Mouse (Mus musculus) neural tube, embryonic 14.5 days (tissue): ENCODE measurements at regions not wholly inside any gene's neighbourhood (a gene's known extent, or its start where the extent isn't known, plus 50 kb on each side); places are given as distances from the start of the nearest gene placed in this dataset.

Experiments used
- ATAC-seq: fragments of 200-750 bp; cut with Nextera tagmentation; 2 replicates; pipeline ENCODE4 v1.8.0; 2017; ENCODE audit warnings: low read depth, mild to moderate bottlenecking, moderate TSS enrichment, moderate library complexity
- H3K27ac ChIP-seq: fragments of 300-500 bp; sonication (generic); 2 replicates; pipeline ENCODE4 v1.5.1; 2014; ENCODE audit warnings: low read depth, mild to moderate bottlenecking, control low read depth, low read length, moderate library complexity, mixed read lengths
- H3K27me3 ChIP-seq: fragments of 300-500 bp; sonication (generic); 2 replicates; pipeline ENCODE4 v1.6.1; 2014; ENCODE audit warnings: low read length; ENCODE audit not compliant: control insufficient read depth, insufficient read depth
- H3K36me3 ChIP-seq: fragments of 300-500 bp; sonication (generic); 2 replicates; pipeline ENCODE4 v1.6.1; 2014; ENCODE audit warnings: low read length, mixed read lengths; ENCODE audit not compliant: control insufficient read depth, insufficient read depth
- H3K4me1 ChIP-seq: fragments of 300-500 bp; sonication (generic); 2 replicates; pipeline ENCODE4 v1.6.1; 2014; ENCODE audit warnings: low read length; ENCODE audit not compliant: control insufficient read depth, insufficient read depth
- H3K4me2 ChIP-seq: fragments of 300-500 bp; sonication (generic); 2 replicates; pipeline ENCODE4 v1.6.1; 2014; ENCODE audit warnings: mild to moderate bottlenecking, low read depth, low read length, control low read depth
- H3K4me3 ChIP-seq: fragments of 300-500 bp; sonication (generic); 2 replicates; pipeline ENCODE4 v1.5.1; 2014; ENCODE audit warnings: low read depth, low read length, control low read depth, mixed read lengths
- H3K9ac ChIP-seq: fragments of 300-500 bp; sonication (generic); replicated peaks from 2 replicates; pipeline ENCODE4 v1.6.1; 2014; ENCODE audit warnings: low read depth, mild to moderate bottlenecking, control low read depth, low read length, mixed read lengths
- H3K9me3 ChIP-seq: fragments of 300-500 bp; sonication (generic); 2 replicates; pipeline ENCODE4 v1.6.1; 2016; ENCODE audit warnings: low read length; ENCODE audit not compliant: control insufficient read depth
- WGBS: fragments of 180-500 bp; shearing (Covaris S2); extraction: QIAGEN DNeasy Blood & Tissue Kit; methylation state at CpG from one replicate; pipeline ENCODE4 v1.1.7; 2014; 5-methylcytosine and 5-hydroxymethylcytosine counted together

DNA sequence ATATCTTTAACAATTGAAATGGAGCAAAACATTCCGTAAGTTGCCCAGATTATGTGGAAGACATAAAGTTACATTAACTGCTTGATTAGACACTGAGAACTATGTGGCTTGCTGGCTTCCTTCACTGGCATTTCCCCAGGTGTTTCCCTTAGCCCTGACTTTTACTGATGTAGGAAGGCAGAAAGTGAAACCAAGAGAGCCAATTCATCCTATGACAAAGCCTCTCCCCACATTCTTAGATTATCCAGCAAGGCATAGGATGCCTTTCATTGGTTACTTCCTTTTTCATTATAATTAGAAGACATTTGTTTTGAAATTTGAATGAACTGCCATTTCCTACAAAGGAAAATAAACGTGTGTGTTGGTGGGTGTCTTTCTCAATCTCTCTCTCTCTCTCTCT is 72.1 kb downstream of the Cdc42ep3 start:
- Histone ChIP-seq H3K4me2 (no peak overlapping the region), H3K9ac (no peak overlapping the region), H3K27ac (no peak overlapping the region), H3K4me1 (no peaks in the 10 kb centered on the region), H3K36me3 (no peaks in the 10 kb centered on the region), H3K4me3 (no peak overlapping the region), H3K27me3 (no peaks in the 10 kb centered on the region), H3K9me3 (no peaks in the 10 kb centered on the region)
- WGBS, result 51% methylated on average over 2 of the region's 2 CpGs
- no peak for ATAC-seq

- Histone ChIP-seq H3K4me1 (no peaks in the 10 kb centered on the region), H3K9ac (no peak overlapping the region), H3K9me3 (no peaks in the 10 kb centered on the region), H3K4me2 (no peak overlapping the region), H3K27ac (no peak overlapping the region), H3K4me3 (no peak overlapping the region), H3K27me3 (no peaks in the 10 kb centered on the region), H3K36me3 (no peaks in the 10 kb centered on the region)
- 85% methylated on average over 8 of the region's 8 CpGs for WGBS
- ATAC-seq, result no peak
These were observed 81.3 kb downstream of the Cdc42ep3 start for GRCm38 (mm10) chr17:79273551-79273950.

GRCm38 (mm10) chr17:79259691-79260090 is 95.2 kb downstream of the Cdc42ep3 start:
- H3K27ac ChIP-seq, result no peak overlapping the region
- H3K36me3 ChIP-seq, result no peaks in the 10 kb centered on the region
- no peaks in the 10 kb centered on the region for H3K9me3 ChIP-seq
- no peak overlapping the region for H3K4me3 ChIP-seq
- no peak overlapping the region for H3K4me2 ChIP-seq
- WGBS, result 46% methylated on average over 5 of the region's 5 CpGs
- ATAC-seq, result no peak
- no peak overlapping the region for H3K9ac ChIP-seq
- no peaks in the 10 kb centered on the region for H3K4me1 ChIP-seq
- H3K27me3 ChIP-seq, result no peaks in the 10 kb centered on the region

DNA sequence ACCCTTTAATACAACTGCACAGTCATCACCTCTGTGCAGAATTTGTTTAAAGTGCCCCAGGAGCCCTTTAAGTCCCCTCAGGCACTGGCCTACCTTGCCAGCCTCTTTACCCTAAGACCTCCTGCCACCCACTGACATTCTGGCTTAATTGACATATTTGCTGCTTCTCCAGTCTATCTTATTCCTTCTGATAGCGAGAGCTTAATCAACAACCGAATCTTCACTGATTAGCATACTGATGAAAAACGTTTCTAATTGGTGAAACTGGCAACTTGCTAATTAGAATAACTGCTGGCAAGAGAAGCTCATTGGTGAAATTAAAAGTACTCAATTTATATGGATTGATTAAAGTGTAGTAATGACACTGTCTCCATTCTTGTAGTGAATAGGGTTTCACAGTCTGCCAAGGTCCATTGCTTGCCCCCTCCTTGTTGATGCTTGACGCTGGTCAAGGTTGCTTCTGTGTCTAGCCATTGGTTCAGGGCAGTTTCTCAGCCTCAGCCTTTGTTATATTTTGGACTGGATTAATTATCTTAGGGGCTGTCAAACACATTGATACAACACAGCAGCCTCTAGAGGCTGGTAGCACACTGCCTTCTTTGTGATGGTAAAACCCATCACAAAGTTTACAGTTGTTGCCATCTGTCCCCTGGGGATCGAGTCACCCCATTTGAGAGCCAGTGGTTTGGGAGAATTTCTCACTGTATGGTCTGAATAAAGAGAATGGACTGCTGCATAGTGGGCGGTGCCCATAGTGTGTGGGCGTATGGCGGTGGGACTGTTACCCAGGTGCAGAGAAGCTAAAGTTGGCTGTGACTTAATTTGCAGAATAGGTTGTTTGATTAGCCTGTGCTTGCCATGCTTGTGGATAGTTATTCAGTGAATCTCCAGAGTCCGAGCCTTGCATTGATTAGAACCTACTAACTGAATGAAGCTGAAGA is 107.7 kb downstream of the Cdc42ep3 start:
- H3K4me1 ChIP-seq, result no peaks in the 10 kb centered on the region
- no peak overlapping the region for H3K4me2 ChIP-seq
- no peak overlapping the region for H3K9ac ChIP-seq
- no peaks in the 10 kb centered on the region for H3K27me3 ChIP-seq
- peak; percentile 28; the same call in 1 of the 2 replicates for ATAC-seq
- H3K9me3 ChIP-seq, result no peaks in the 10 kb centered on the region
- no peaks in the 10 kb centered on the region for H3K36me3 ChIP-seq
- H3K4me3 ChIP-seq, result no peak overlapping the region
- WGBS, result 64% methylated on average over 9 of the region's 9 CpGs
- no peak overlapping the region for H3K27ac ChIP-seq

DNA sequence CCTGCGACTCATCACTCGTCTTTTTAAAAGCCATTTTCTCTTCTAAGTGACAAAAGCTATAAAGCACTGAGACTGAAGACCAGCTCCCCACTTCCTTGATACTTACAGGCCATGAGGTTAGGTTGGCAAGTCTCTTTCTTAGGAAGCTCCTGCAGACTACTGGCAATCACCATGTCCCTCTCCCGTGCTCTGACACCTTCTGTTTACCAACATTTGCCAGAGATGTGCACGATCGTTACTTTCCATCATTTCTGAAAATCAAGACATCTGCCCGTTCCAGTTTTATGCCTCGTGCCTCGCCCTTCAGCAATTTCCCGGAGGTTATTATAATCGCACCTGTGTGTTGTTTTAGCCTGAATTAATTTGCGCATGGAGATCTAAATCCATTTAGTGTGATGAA is 110.8 kb downstream of the Cdc42ep3 start:
- Histone ChIP-seq H3K4me1 (no peaks in the 10 kb centered on the region), H3K4me3 (no peak overlapping the region), H3K9ac (no peak overlapping the region), H3K36me3 (no peaks in the 10 kb centered on the region), H3K27me3 (no peaks in the 10 kb centered on the region), H3K9me3 (no peaks in the 10 kb centered on the region), H3K4me2 (no peak overlapping the region), H3K27ac (no peak overlapping the region)
- WGBS, result 78% methylated on average over 11 of the region's 11 CpGs
- no peak for ATAC-seq

DNA sequence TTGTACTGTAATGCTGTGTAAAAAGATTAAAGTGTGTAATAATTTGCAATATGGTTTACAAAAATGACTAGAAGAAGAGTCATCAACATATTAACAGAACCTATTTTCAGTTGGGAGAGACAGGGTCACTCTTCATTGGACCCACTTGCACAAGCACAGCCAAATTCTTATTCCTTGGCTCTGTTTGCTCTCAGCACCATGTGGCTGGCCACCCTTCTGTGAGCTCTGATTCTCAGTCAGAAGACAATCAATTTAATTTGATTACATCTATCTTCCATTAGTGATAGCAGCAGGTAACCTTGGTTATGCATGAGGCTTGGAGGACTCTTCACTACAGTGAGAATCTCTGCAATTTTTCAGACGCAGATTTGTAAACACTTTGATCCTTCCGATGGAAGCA is 111.5 kb downstream of the Cdc42ep3 start:
- Histone ChIP-seq H3K9me3 (no peaks in the 10 kb centered on the region), H3K4me3 (no peak overlapping the region), H3K4me1 (no peaks in the 10 kb centered on the region), H3K9ac (no peak overlapping the region), H3K27ac (no peak overlapping the region), H3K4me2 (no peak overlapping the region), H3K36me3 (no peaks in the 10 kb centered on the region), H3K27me3 (no peaks in the 10 kb centered on the region)
- WGBS, result 80% methylated on average over 2 of the region's 2 CpGs
- ATAC-seq, result no peak

DNA sequence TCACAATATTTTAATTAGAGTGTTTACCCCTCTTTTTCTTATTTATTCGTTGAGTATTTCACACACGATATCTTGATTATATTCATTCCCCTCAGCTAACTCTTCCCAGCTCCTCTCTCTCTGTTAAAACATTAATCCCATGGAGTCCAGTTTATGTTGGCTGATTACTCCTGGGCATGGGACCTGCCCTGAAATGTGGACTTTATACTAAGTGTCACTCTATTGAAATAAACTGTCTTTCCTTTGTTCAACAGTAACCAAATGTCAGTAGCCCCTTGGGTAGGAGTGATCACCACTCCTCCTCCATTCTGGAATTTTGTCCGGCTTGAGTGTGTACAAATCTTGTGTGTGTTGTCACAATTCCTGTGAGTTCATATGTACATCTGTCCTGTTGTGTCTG is 113.4 kb downstream of the Cdc42ep3 start:
- Histone ChIP-seq H3K4me1 (no peaks in the 10 kb centered on the region), H3K27me3 (no peaks in the 10 kb centered on the region), H3K9ac (no peak overlapping the region), H3K4me3 (no peak overlapping the region), H3K9me3 (no peaks in the 10 kb centered on the region), H3K27ac (no peak overlapping the region), H3K36me3 (no peaks in the 10 kb centered on the region), H3K4me2 (no peak overlapping the region)
- WGBS, result 94% methylated on average over 3 of the region's 3 CpGs
- ATAC-seq, result no peak

DNA sequence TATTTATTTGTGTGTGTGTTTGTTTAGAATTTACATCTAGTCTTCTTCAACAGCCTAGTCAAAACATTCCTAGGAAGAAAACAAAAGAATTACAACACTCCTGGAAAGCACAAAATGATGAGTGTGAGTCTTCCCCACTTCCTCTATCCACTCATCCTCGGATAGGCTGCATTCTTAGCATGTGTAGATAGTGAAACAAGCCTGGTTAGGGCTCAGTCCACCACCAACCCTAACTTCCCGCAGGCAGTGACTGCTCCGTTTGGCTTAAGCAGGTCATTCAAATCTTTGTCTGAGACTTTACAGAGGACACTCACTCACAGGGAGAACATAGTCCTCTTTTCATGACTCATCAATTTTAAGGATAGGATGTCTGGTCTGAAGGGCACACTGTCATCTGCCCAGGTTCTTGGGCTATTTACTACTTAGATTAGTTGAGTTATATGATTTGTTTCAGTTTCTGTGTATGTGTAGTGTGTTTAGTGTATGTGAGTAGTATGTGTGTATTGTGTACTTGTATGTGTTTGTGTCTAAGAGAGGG is 118.6 kb downstream of the Cdc42ep3 start:
- no peak for ATAC-seq
- Histone ChIP-seq H3K27me3 (no peaks in the 10 kb centered on the region), H3K4me3 (no peak overlapping the region), H3K9ac (no peak overlapping the region), H3K9me3 (no peaks in the 10 kb centered on the region), H3K4me2 (no peak overlapping the region), H3K36me3 (no peaks in the 10 kb centered on the region), H3K27ac (no peak overlapping the region), H3K4me1 (0 out of 2 replicates have a peak, but pooled peaks cover 4% of the 10 kb centered on the region)
- 81% methylated on average over 3 of the region's 3 CpGs for WGBS
